Mouse (Mus musculus) layer of hippocampus, adult 2 months (tissue): ENCODE measurements around the gene Olfr981. TPM values are rescaled to one million over a fixed set of nuclear protein-coding genes. Genes with fewer than 3 reads are reported as not detected.
"Not testable (repeated sequence)": the region's sequence is repeated elsewhere in the genome, so short reads cannot be mapped to it uniquely, and the experiment has no call there.

Source experiments
- DNase-seq, 2 experiments: peaks; one replicate each; pipeline ENCODE4 v3.0.0; 2022; ENCODE audit warnings: low spot score in 2 of 2
- H3K27ac ChIP-seq: fragments of 200-600 bp; 2 replicates; pipeline ENCODE4 v1.8.1; 2022
- H3K4me3 ChIP-seq: fragments of 200-600 bp; 2 replicates; pipeline ENCODE4 v1.8.1; 2022; ENCODE audit warnings: mild to moderate bottlenecking
- CTCF ChIP-seq: fragments of 200-600 bp; conservative IDR thresholded peaks from 2 replicates; pipeline ENCODE4 v1.8.1; 2022; ENCODE audit warnings: antibody characterized with exemption, mild to moderate bottlenecking, moderate library complexity
- long read RNA-seq, 2 experiments: library from polyadenylated mRNA; stranded (forward); transcript quantifications; one replicate each; pipeline ENCODE4 v2.0.0; 2021; ENCODE audit warnings: borderline mapping rate in 2 of 2
- total RNA-seq, 2 experiments: library from RNA; stranded (reverse); gene quantifications; 2 replicates each; pipeline ENCODE4 v1.2.3; 2021

Gene Olfr981
- not detected for total RNA-seq
- long read RNA-seq, experiment 1: 0 reads
- long read RNA-seq, experiment 2: 0 reads

DNA sequence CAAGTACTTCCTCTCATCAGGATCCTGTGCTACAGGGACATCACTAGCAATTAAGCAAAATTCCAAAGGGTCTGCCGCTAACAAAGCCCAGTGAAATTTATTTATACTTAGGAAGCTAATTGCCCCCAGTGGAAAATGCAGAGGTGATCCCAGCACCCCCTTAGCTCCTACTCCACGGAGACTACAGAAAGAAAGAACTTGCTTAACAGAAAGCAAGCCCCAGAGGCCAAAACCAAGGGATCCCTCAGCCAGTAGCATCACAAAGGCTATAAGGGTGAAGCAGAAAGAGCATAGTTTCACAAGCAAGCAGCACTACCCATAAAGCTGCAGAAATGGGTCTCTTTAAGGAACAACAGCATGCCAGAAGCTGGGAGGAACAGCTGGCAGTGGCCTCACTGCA lies at the start of gene Olfr981:
Olfr981 (plus strand) TSS at position 301 of the 400 bp plus-strand sequence.
- TF ChIP-seq CTCF: no peak
- no peak within 1 kb of the TSS for H3K4me3 ChIP-seq
- no peak for DNase-seq
- H3K27ac ChIP-seq: no peak within 1 kb of the TSS

GRCm38 (mm10) chr9:39976581-39977145 lies 44.6 kb upstream of the Olfr981 start:
- not testable (repeated sequence) for H3K4me3 ChIP-seq, DNase-seq, H3K27ac ChIP-seq

DNA sequence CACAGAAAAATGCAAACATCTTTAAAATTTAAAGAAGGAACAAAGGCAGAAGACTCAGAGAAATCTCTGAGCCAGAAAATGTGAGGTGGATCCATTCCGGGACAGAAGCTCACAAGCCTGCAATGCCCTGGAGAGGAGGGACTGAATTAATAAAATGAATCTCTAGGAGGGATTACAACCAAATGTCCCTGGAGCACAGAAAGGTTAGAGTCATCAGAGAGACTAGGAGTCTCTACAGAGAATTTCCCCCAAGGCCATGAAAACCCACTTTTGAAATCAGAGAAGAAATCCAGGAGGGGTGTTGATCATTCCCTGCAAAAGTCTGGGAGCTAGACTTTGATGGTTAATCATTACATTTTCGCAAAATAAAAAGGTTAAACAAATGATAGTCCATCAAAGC lies 29.5 kb upstream of the Olfr981 start, which contains the start of gene Olfr978:
Olfr978 (plus strand) TSS at position 301 of the 400 bp plus-strand sequence.
- DNase-seq: no peak
- TF ChIP-seq CTCF: no peak
- no peak within 1 kb of the TSS for H3K27ac ChIP-seq
- no peak within 1 kb of the TSS for H3K4me3 ChIP-seq

- TF ChIP-seq CTCF: no peak
- DNase-seq: no peak
- Histone ChIP-seq H3K27ac (no peak within 1 kb of the TSS), H3K4me3 (no peak within 1 kb of the TSS)
These were observed 17.9 kb upstream of the Olfr981 start, which contains the start of gene Olfr979 for GRCm38 (mm10) chr9:40003365-40003764. TSS of gene Olfr979 (minus strand) at chr9:40003465.

DNA sequence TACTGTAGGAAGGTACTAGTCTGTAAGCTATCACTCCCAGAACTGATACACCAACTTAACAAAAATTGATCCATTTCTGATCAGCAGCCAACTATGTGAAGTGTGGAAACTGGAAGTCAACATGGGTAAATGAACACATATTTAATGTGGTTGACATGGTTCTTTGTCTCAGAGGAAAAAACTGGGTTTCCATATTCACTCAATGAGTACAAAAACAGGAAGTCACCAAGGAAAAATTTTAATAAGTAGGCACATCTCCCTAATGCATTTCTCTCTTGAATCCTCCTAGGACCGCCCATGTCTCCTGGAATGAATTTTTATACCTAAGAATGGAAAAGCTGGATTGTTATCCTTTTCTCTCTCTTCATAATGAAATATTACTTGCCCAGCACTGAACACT lies 11.8 kb upstream of the Olfr981 start, which contains the start of gene Olfr980:
Olfr980 (minus strand) TSS at position 101 of the 400 bp plus-strand sequence.
- Histone ChIP-seq H3K27ac (no peak within 1 kb of the TSS), H3K4me3 (no peak within 1 kb of the TSS)
- no peak for TF ChIP-seq CTCF
- no peak for DNase-seq

DNA sequence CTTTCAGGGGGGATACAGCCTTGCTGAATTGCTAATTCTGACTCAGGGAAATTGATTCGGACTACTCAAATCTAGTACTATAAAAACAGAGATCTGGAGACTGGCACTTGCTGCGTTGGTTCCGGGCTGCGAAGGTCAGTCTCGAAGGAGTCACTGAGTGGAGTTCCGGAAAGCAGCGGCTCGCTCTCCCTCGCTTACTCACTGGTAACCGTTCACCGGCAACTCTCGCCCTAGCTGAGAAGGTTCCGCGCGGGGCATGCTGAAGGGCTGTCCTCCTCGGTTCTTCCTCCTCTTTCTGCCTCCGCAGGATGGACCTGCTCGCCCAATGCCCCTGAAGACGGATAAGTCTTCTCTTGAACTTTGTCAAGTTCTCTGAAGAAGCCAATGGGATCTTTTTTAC lies 28.9 kb downstream of the Olfr981 start:
- DNase-seq: no peak
- no peak for TF ChIP-seq CTCF
- no peak overlapping the region for H3K27ac ChIP-seq
- no peak overlapping the region for H3K4me3 ChIP-seq

DNA sequence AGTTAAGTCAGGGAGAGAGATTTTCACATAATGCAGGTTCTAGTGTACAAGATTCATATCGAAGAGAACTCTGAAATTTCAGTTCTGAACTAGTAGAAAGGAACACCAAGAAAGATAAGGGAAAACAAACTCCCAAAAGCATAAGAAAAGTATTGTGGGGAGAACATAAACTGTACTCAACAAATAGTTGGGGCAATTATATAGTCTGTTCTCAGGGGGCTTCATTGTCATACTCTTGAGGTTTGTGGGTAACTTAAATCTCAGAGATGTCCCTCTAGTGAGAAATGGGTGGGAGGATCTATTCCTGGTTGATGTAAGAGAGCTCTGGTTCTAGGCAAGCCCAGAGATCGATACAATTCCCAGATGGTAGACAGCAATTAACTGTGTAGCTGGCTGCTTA lies 52.3 kb downstream of the Olfr981 start, which contains the start of gene Olfr982:
Olfr982 (plus strand) TSS at position 301 of the 400 bp plus-strand sequence.
- DNase-seq: no peak
- Histone ChIP-seq H3K4me3 (no peak within 1 kb of the TSS), H3K27ac (no peak within 1 kb of the TSS)
- no peak for TF ChIP-seq CTCF

Other genes with a start within 250 kb of the Olfr981 start
- not detected for gene Olfr968, start 238.2 kb upstream of the Olfr981 start, total RNA-seq
- not detected for gene Olfr969, start 230.5 kb upstream of the Olfr981 start, total RNA-seq
- gene Olfr970, start 212.6 kb upstream of the Olfr981 start, total RNA-seq: not detected
- not detected for gene Olfr971, start 184.6 kb upstream of the Olfr981 start, total RNA-seq
- not detected for gene Olfr972, start 155.0 kb upstream of the Olfr981 start, total RNA-seq
- not detected for gene Olfr229, start 114.1 kb upstream of the Olfr981 start, total RNA-seq
- gene Olfr974, start 84.0 kb upstream of the Olfr981 start, total RNA-seq: not detected
- not detected for gene Olfr975, start 69.4 kb upstream of the Olfr981 start, total RNA-seq
- not detected for gene Olfr976, start 60.3 kb upstream of the Olfr981 start, total RNA-seq
- not detected for gene Olfr978, start 29.4 kb upstream of the Olfr981 start, total RNA-seq
- not detected for gene Olfr979, start 18.0 kb upstream of the Olfr981 start, total RNA-seq
- gene Olfr980, start 11.9 kb upstream of the Olfr981 start, total RNA-seq: not detected
- gene Olfr982, start 52.4 kb downstream of the Olfr981 start, total RNA-seq: not detected
- gene Olfr983, start 72.1 kb downstream of the Olfr981 start, total RNA-seq: not detected
- not detected for gene Olfr984, start 92.7 kb downstream of the Olfr981 start, total RNA-seq
- not detected for gene Olfr985, start 108.7 kb downstream of the Olfr981 start, total RNA-seq
- not detected for gene Tmem225, start 126.7 kb downstream of the Olfr981 start, total RNA-seq
- not detected for gene Olfr986, start 159.5 kb downstream of the Olfr981 start, total RNA-seq
- gene Zfp202, start 170.9 kb downstream of the Olfr981 start, total RNA-seq: 1 to 10 TPM; 3.2 to 4.4 TPM
- gene Scn3b, start 247.8 kb downstream of the Olfr981 start, total RNA-seq: 100 to 1,000 TPM; 254 to 266 TPM